ENCODE assay signal across 23 mouse cellular contexts in the genomic region with DNA sequence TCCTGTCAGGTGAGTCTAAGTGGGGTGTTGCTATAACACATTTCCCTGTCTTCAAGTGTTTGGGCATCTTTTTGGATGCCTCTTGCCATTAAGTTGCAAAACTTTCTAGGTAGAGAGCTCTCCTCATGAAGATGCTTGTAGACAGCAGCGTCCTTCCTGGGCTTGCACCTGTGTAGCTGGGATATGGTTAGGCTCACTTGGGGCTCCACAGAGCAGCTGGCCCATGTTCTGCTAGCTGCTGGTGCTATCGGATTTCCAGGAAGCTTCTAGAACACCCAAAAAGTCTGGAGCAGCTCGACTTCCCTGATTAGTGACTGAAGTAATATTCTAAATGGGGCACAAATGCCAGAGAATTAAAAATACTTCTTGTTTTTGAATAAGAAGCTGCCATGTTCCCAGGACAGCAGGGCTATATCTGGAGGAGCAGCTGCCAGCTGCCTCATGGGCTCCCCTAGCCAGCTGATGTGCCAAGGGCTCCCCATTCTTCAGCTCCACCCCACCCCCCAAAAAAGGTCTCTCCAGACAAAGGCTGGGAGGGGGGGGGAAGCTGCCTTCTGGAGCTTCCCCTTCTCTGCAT.
DNase-seq lines count a peak whose midpoint lies in the region; ATAC-seq lines count a peak whose summit lies in the region.
"Had no signal": no experiment of that assay in that cellular context is flagged by ENCODE, and none has a peak within 500 bp of the region (broad histone marks: within the 10 kb centered on the region; RNA-seq: fewer than 3 reads in every experiment).

No protein-coding gene starts in this region.

- H3K36me3 ChIP-seq in hindbrain, embryonic 11.5 days (ENCODE audit: control insufficient read depth, insufficient read depth, low read length) = no peaks in the 10 kb centered on the region
- H3K36me3 ChIP-seq: embryonic facial prominence, embryonic 12.5 days; forebrain, embryonic 15.5 days; G1E; heart, embryonic 13.5 days; hindbrain, embryonic 15.5 days; intestine, embryonic 15.5 days; kidney, embryonic 15.5 days had no signal

- peak; percentile 79 for ATAC-seq in frontal cortex, adult (ENCODE audit: low TSS enrichment)
- ATAC-seq in hindbrain, embryonic 11.5 days (ENCODE audit: low FRiP score) = no peak
- ATAC-seq: activated CD4-positive, CD25-positive, alpha-beta regulatory T cell, adult 4 months; forebrain, embryonic 15.5 days; intestine, embryonic 15.5 days had no signal

- no peaks in the 10 kb centered on the region for H3K4me1 ChIP-seq in hindbrain, embryonic 11.5 days (replicated peaks; ENCODE audit: control insufficient read depth, insufficient read depth, low read length)
- H3K4me1 ChIP-seq: embryonic facial prominence, embryonic 12.5 days; heart, embryonic 13.5 days; intestine, embryonic 15.5 days; kidney, embryonic 15.5 days; megakaryocyte, embryonic 14.5 days had no signal

- no peaks in the 10 kb centered on the region for H3K27me3 ChIP-seq in hindbrain, embryonic 11.5 days (ENCODE audit: control insufficient read depth, insufficient read depth, low read length)
- H3K27me3 ChIP-seq: embryonic facial prominence, embryonic 12.5 days; forebrain, embryonic 15.5 days; heart, embryonic 13.5 days; hindbrain, embryonic 15.5 days; intestine, embryonic 15.5 days; kidney, embryonic 15.5 days; megakaryocyte, embryonic 14.5 days had no signal

- intact Hi-C loops in left cerebral cortex, postnatal 4 days (cut with DNase I) = no loop called here

- 71% methylated on average over 3 of the region's 3 CpGs for WGBS in hindbrain, embryonic 11.5 days

- no peak overlapping the region for H3K27ac ChIP-seq in hindbrain, embryonic 11.5 days (ENCODE audit: low read depth, low read length)
- H3K27ac ChIP-seq: embryonic facial prominence, embryonic 12.5 days; forebrain, embryonic 15.5 days; heart, embryonic 13.5 days; hindbrain, embryonic 15.5 days; intestine, embryonic 15.5 days; kidney, embryonic 15.5 days; liver, embryonic 14.5 days had no signal

- H3K4me2 ChIP-seq in hindbrain, embryonic 11.5 days (replicated peaks; ENCODE audit: low read depth, low read length) = no peak overlapping the region
- H3K4me2 ChIP-seq: embryonic facial prominence, embryonic 12.5 days; forebrain, embryonic 15.5 days; heart, embryonic 13.5 days; hindbrain, embryonic 15.5 days; intestine, embryonic 15.5 days; kidney, embryonic 15.5 days had no signal

- no peak overlapping the region for H3K9ac ChIP-seq in hindbrain, embryonic 11.5 days (ENCODE audit: low read depth, low read length)
- H3K9ac ChIP-seq: embryonic facial prominence, embryonic 12.5 days; forebrain, embryonic 15.5 days; heart, embryonic 13.5 days; hindbrain, embryonic 15.5 days; intestine, embryonic 15.5 days; kidney, embryonic 15.5 days; liver, embryonic 14.5 days had no signal

- H3K4me3 ChIP-seq in hindbrain, embryonic 11.5 days (ENCODE audit: low read depth, low read length) = no peak overlapping the region
- H3K4me3 ChIP-seq: embryonic facial prominence, embryonic 12.5 days; forebrain, embryonic 15.5 days; heart, embryonic 13.5 days; hindbrain, embryonic 15.5 days; intestine, embryonic 15.5 days; kidney, embryonic 15.5 days; megakaryocyte, embryonic 14.5 days; myocyte had no signal

- no peaks in the 10 kb centered on the region for H3K9me3 ChIP-seq in hindbrain, embryonic 11.5 days (ENCODE audit: control insufficient read depth, low read length)
- H3K9me3 ChIP-seq: embryonic facial prominence, embryonic 12.5 days; forebrain, embryonic 15.5 days; G1E; heart, embryonic 13.5 days; hindbrain, embryonic 15.5 days; intestine, embryonic 15.5 days; kidney, embryonic 15.5 days had no signal

- no peak for DNase-seq in frontal cortex, postnatal 25 days (ENCODE audit: low spot score in 2 of 2)
- DNase-seq in left cerebral cortex, adult 11 months (ENCODE audit: low spot score) = peak; percentile 14
- DNase-seq in left cerebral cortex, postnatal 4 days = no peak
- peak; percentile 44 to 62 for DNase-seq in right cerebral cortex, postnatal 10 days (ENCODE audit: low spot score in 2 of 2)
- no peak for DNase-seq in right cerebral cortex, postnatal 25 days
- no peak for DNase-seq in hindbrain, embryonic 11.5 days (ENCODE audit: low spot score)
- DNase-seq: adrenal gland, postnatal 10 days; cerebellum, adult 9-11 months; lung, postnatal 14 days; midbrain, embryonic 14.5 days; thymus, postnatal 14 days had no signal

Comparison
In these comparisons a context has a peak if more than half of its experiments do, and no peak if none do; other contexts are left out.
1. DNase-seq: peak in left cerebral cortex, adult 11 months (single experiment) and right cerebral cortex, postnatal 10 days (2 of 2); none in frontal cortex, postnatal 25 days (0 of 2), left cerebral cortex, postnatal 4 days (single experiment), right cerebral cortex, postnatal 25 days (single experiment) and hindbrain, embryonic 11.5 days (single experiment).